Mouse (Mus musculus): ENCODE results near the gene Pigg.
A peak's percentile ranks its signal among the peaks of the same experiment; 100 is the strongest.
"Not testable (repeated sequence)": the region's sequence is repeated elsewhere in the genome, so short reads cannot be mapped to it uniquely, and the experiment has no call there.

Pigg gene

GRCm38 (mm10) chr5:108312224-108313064, at the start of gene Pigg:
Gene Pigg, plus strand, starts transcription at chr5:108312609.
- DNase-seq (ENCODE audit: extremely low spot score, low read depth, low spot score), result peak; percentile 31

GRCm38 (mm10) chr5:108262722-108263121, 49.7 kb upstream of the Pigg start:
- DNase-seq (ENCODE audit: extremely low spot score, low read depth, low spot score), result no peak

GRCm38 (mm10) chr5:108263785-108264184, 48.6 kb upstream of the Pigg start:
- DNase-seq (ENCODE audit: extremely low spot score, low read depth, low spot score), result not testable (repeated sequence)

GRCm38 (mm10) chr5:108266990-108267389, 45.4 kb upstream of the Pigg start:
- DNase-seq (ENCODE audit: extremely low spot score, low read depth, low spot score), result no peak

GRCm38 (mm10) chr5:108268127-108269062, 44.0 kb upstream of the Pigg start, which contains the start of gene Dr1:
Gene Dr1, plus strand, starts transcription at chr5:108268897.
- peak; percentile 49 for DNase-seq (ENCODE audit: extremely low spot score, low read depth, low spot score)

- DNase-seq (ENCODE audit: extremely low spot score, low read depth, low spot score), result no peak
These were observed 43.2 kb upstream of the Pigg start for GRCm38 (mm10) chr5:108269063-108269810.

- no peak for DNase-seq (ENCODE audit: extremely low spot score, low read depth, low spot score)
These were observed 42.6 kb upstream of the Pigg start for GRCm38 (mm10) chr5:108269811-108270151.

GRCm38 (mm10) chr5:108270415-108270814, 42.0 kb upstream of the Pigg start:
- DNase-seq (ENCODE audit: extremely low spot score, low read depth, low spot score), result no peak

- not testable (repeated sequence) for DNase-seq (ENCODE audit: extremely low spot score, low read depth, low spot score)
These were observed 41.1 kb upstream of the Pigg start for GRCm38 (mm10) chr5:108271345-108271744.

- DNase-seq (ENCODE audit: extremely low spot score, low read depth, low spot score), result no peak
These were observed 25.5 kb upstream of the Pigg start for GRCm38 (mm10) chr5:108286957-108287356.

GRCm38 (mm10) chr5:108301567-108301966, 10.8 kb upstream of the Pigg start:
- no peak for DNase-seq (ENCODE audit: extremely low spot score, low read depth, low spot score)

- DNase-seq (ENCODE audit: extremely low spot score, low read depth, low spot score), result no peak
These were observed 854 bp downstream of the Pigg start for GRCm38 (mm10) chr5:108313065-108313860.

GRCm38 (mm10) chr5:108331051-108331450, 18.6 kb downstream of the Pigg start:
- DNase-seq (ENCODE audit: extremely low spot score, low read depth, low spot score), result no peak

- no peak for DNase-seq (ENCODE audit: extremely low spot score, low read depth, low spot score)
These were observed 25.0 kb downstream of the Pigg start for GRCm38 (mm10) chr5:108337385-108337784.

GRCm38 (mm10) chr5:108338049-108338448, 25.6 kb downstream of the Pigg start:
- DNase-seq (ENCODE audit: extremely low spot score, low read depth, low spot score), result no peak

GRCm38 (mm10) chr5:108343680-108344170, 31.3 kb downstream of the Pigg start:
- DNase-seq (ENCODE audit: extremely low spot score, low read depth, low spot score), result no peak

- no peak for DNase-seq (ENCODE audit: extremely low spot score, low read depth, low spot score)
These were observed 33.1 kb downstream of the Pigg start for GRCm38 (mm10) chr5:108345313-108346071.

GRCm38 (mm10) chr5:108347843-108348242, 35.4 kb downstream of the Pigg start:
- DNase-seq (ENCODE audit: extremely low spot score, low read depth, low spot score), result no peak

GRCm38 (mm10) chr5:108349511-108350148, 37.2 kb downstream of the Pigg start:
- DNase-seq (ENCODE audit: extremely low spot score, low read depth, low spot score), result no peak

Data from hindlimb bud, embryonic 11.5 days (tissue).